Mouse (Mus musculus) CH12.LX (cell line): ENCODE data around the gene Cib2. TPM values are rescaled to one million over a fixed set of nuclear protein-coding genes. Genes with fewer than 3 reads are reported as not detected.

Experiments used
- DNase-seq: peaks from one replicate; pipeline ENCODE4 v3.0.0-alpha.2; 2013; ENCODE audit errors: extremely low read depth
- H3K27ac ChIP-seq: 2 replicates; pipeline ENCODE4 v1.5.1; 2012; ENCODE audit warnings: low read depth, mild to moderate bottlenecking, control low read depth, moderate library complexity; ENCODE audit not compliant: insufficient read depth
- H3K27me3 ChIP-seq: replicated peaks from 2 replicates; pipeline ENCODE3; 2012; ENCODE audit warnings: inconsistent platforms
- H3K36me3 ChIP-seq, 2 experiments: replicated peaks in 1 of 2; 2 replicates each; pipeline versions ENCODE3 to v1.6.1; 2012; ENCODE audit warnings: inconsistent platforms in 1 of 2, low read length in 1 of 2, mild to moderate bottlenecking in 1 of 2, mixed read lengths in 1 of 2, moderate library complexity in 1 of 2; ENCODE audit not compliant: control insufficient read depth in 1 of 2, insufficient read depth in 1 of 2
- H3K4me1 ChIP-seq, 2 experiments: 2 replicates each; pipeline ENCODE4 v1.6.1; 2012; ENCODE audit warnings: inconsistent platforms in 1 of 2, moderate library complexity in 1 of 2; ENCODE audit not compliant: insufficient read depth in 2 of 2, control insufficient read depth in 1 of 2
- H3K4me2 ChIP-seq: 2 replicates; pipeline ENCODE4 v1.6.1; 2012; ENCODE audit warnings: low read depth, mild to moderate bottlenecking, control low read depth; ENCODE audit not compliant: poor library complexity, insufficient read depth, severe bottlenecking
- H3K4me3 ChIP-seq, 3 experiments: fragments of 150-350 bp in 1 of 3; sonication (generic) in 1 of 3; replicated peaks in 1 of 3; 2 replicates each; pipeline versions ENCODE3 to v1.5.1; 2011 to 2012; ENCODE audit warnings: low read depth in 2 of 3, low read length in 2 of 3, mild to moderate bottlenecking in 2 of 3, moderate library complexity in 2 of 3, control low read depth in 1 of 3, improper control_type of control experiment in 1 of 3, inconsistent platforms in 1 of 3, mixed read lengths in 1 of 3; ENCODE audit not compliant: poor library complexity in 1 of 3
- H3K79me2 ChIP-seq: replicated peaks from 2 replicates; pipeline ENCODE4 v1.6.1; 2012; ENCODE audit warnings: mild to moderate bottlenecking, moderate library complexity; ENCODE audit not compliant: control insufficient read depth, poor library complexity, insufficient read depth, severe bottlenecking; ENCODE audit errors: extremely low read depth
- H3K9ac ChIP-seq: 2 replicates; pipeline ENCODE4 v1.6.1; 2012; ENCODE audit warnings: low read depth, mild to moderate bottlenecking, control low read depth, moderate library complexity; ENCODE audit not compliant: insufficient read depth
- H3K9me3 ChIP-seq: replicated peaks from 2 replicates; pipeline ENCODE3; 2012; ENCODE audit warnings: low read length, inconsistent platforms, mixed read lengths
- BHLHE40 ChIP-seq: IDR thresholded peaks from 2 replicates; pipeline ENCODE4 v1.6.1; 2011; ENCODE audit warnings: mild to moderate bottlenecking, low read depth, low read length, improper control_type of control experiment
- CHD2 ChIP-seq: IDR thresholded peaks from 2 replicates; pipeline ENCODE4 v1.6.1; 2011; ENCODE audit warnings: low read length, improper control_type of control experiment
- E2F4 ChIP-seq: IDR thresholded peaks from 2 replicates; pipeline ENCODE4 v1.6.1; 2011; ENCODE audit warnings: low read depth, low read length, improper control_type of control experiment; ENCODE audit not compliant: insufficient replicate concordance
- EP300 ChIP-seq: IDR thresholded peaks from 2 replicates; pipeline ENCODE4 v1.6.1; 2011; ENCODE audit warnings: low read length, improper control_type of control experiment
- ETS1 ChIP-seq: conservative IDR thresholded peaks from 2 replicates; pipeline ENCODE4 v1.6.1; 2012; ENCODE audit warnings: low read depth, mild to moderate bottlenecking, inconsistent platforms, low read length, improper control_type of control experiment, moderate library complexity
- HCFC1 ChIP-seq: IDR thresholded peaks from 2 replicates; pipeline ENCODE4 v1.6.1; 2012; ENCODE audit warnings: low read depth, mild to moderate bottlenecking, inconsistent platforms, low read length, improper control_type of control experiment
- JUN ChIP-seq: IDR thresholded peaks from 2 replicates; pipeline ENCODE4 v1.6.1; 2011; ENCODE audit warnings: low read depth, mild to moderate bottlenecking, low read length, improper control_type of control experiment, moderate library complexity; ENCODE audit not compliant: insufficient read depth
- JUND ChIP-seq: conservative IDR thresholded peaks from 2 replicates; pipeline ENCODE4 v1.6.1; 2011; ENCODE audit warnings: low read depth, low read length, improper control_type of control experiment
- KAT2A ChIP-seq: IDR thresholded peaks from 2 replicates; pipeline ENCODE4 v1.6.1; 2012; ENCODE audit warnings: low read length, improper control_type of control experiment, inconsistent platforms; ENCODE audit not compliant: insufficient replicate concordance
- MAFK ChIP-seq: IDR thresholded peaks from 2 replicates; pipeline ENCODE4 v1.6.1; 2011; ENCODE audit warnings: low read length, improper control_type of control experiment; ENCODE audit not compliant: insufficient replicate concordance
- MAX ChIP-seq: IDR thresholded peaks from 2 replicates; pipeline ENCODE4 v1.6.1; 2011; ENCODE audit warnings: low read length, improper control_type of control experiment
- MAZ ChIP-seq: IDR thresholded peaks from 2 replicates; pipeline ENCODE4 v1.6.1; 2012; ENCODE audit warnings: low read depth, mild to moderate bottlenecking, inconsistent platforms, low read length, improper control_type of control experiment, moderate library complexity
- MEF2A ChIP-seq: IDR thresholded peaks from 2 replicates; pipeline ENCODE4 v1.6.1; 2014; ENCODE audit warnings: low read depth, mild to moderate bottlenecking, inconsistent platforms, low read length, improper control_type of control experiment, borderline replicate concordance
- MXI1 ChIP-seq: IDR thresholded peaks from 2 replicates; pipeline ENCODE4 v1.6.1; 2011; ENCODE audit warnings: mild to moderate bottlenecking, low read depth, low read length, improper control_type of control experiment
- MYC ChIP-seq: IDR thresholded peaks from 2 replicates; pipeline ENCODE4 v1.6.1; 2011; ENCODE audit warnings: low read depth, mild to moderate bottlenecking, improper control_type of control experiment, low read length
- NELFE ChIP-seq: IDR thresholded peaks from 2 replicates; pipeline ENCODE4 v1.6.1; 2011; ENCODE audit warnings: low read depth, low read length, improper control_type of control experiment
- NRF1 ChIP-seq: IDR thresholded peaks from 2 replicates; pipeline ENCODE4 v1.6.1; 2014; ENCODE audit warnings: low read depth, mild to moderate bottlenecking, inconsistent platforms, low read length, improper control_type of control experiment, moderate library complexity
- PAX5 ChIP-seq: IDR thresholded peaks from 2 replicates; pipeline ENCODE4 v1.6.1; 2012; ENCODE audit warnings: low read length, inconsistent platforms, mixed read lengths
- POLR2A ChIP-seq: IDR thresholded peaks from 2 replicates; pipeline ENCODE4 v1.6.1; 2011; ENCODE audit warnings: low read depth, mild to moderate bottlenecking, improper control_type of control experiment, low read length
- POLR2AphosphoS2 ChIP-seq: IDR thresholded peaks from 2 replicates; pipeline ENCODE4 v1.6.1; 2011; ENCODE audit warnings: low read depth, low read length, improper control_type of control experiment
- SIN3A ChIP-seq: IDR thresholded peaks from 2 replicates; pipeline ENCODE4 v1.6.1; 2012; ENCODE audit warnings: low read length, improper control_type of control experiment, inconsistent platforms
- TCF12 ChIP-seq: IDR thresholded peaks from 2 replicates; pipeline ENCODE4 v1.6.1; 2014; ENCODE audit warnings: low read depth, mild to moderate bottlenecking, inconsistent platforms, low read length, improper control_type of control experiment
- ZMIZ1 ChIP-seq: IDR thresholded peaks from 2 replicates; pipeline ENCODE4 v1.6.1; 2012; ENCODE audit warnings: low read depth, mild to moderate bottlenecking, inconsistent platforms, low read length, improper control_type of control experiment
- ZNF384 ChIP-seq: IDR thresholded peaks from 2 replicates; pipeline ENCODE4 v1.6.1; 2012; ENCODE audit warnings: low read depth, low read length, improper control_type of control experiment, inconsistent platforms
- dilution Hi-C: fragments of 300-500 bp; cut with MboI; formaldehyde crosslinking; loops from 2 replicates; pipeline ENCODE4 v1.14.3; 2020; ENCODE audit warnings: low sequenced_read_pairs; ENCODE audit not compliant: extremely low pct_unique_long_range_greater_than_20kb, extremely low pct_ligation_motif_present
- in situ Hi-C: fragments of 300-500 bp; cut with MboI; formaldehyde crosslinking; loops from 3 replicates; pipeline ENCODE4 v1.14.3; 2019; ENCODE audit warnings: low sequenced_read_pairs, low pct_ligation_motif_present, low pct_unique_long_range_greater_than_20kb, mixed read lengths
- polyA plus RNA-seq: library from polyadenylated mRNA; unstranded; fragments of >175 nt; gene quantifications from 2 replicates; pipeline ENCODE4 v1.2.1, GENCODE M21; 2012; ENCODE audit warnings: low read depth; ENCODE audit not compliant: insufficient read length
- total RNA-seq, 2 experiments: library from RNA; depleted of rRNA; stranded (reverse); fragments of 300-350 nt in 1 of 2; fragments of >200 nt in 1 of 2; gene quantifications; 2 replicates each; pipeline ENCODE4 v1.2.3; 2012 to 2014

Gene Cib2
- total and polyA plus RNA-seq, 3 experiments, result 2.1 to 3.5 (median 3.4) TPM

DNA sequence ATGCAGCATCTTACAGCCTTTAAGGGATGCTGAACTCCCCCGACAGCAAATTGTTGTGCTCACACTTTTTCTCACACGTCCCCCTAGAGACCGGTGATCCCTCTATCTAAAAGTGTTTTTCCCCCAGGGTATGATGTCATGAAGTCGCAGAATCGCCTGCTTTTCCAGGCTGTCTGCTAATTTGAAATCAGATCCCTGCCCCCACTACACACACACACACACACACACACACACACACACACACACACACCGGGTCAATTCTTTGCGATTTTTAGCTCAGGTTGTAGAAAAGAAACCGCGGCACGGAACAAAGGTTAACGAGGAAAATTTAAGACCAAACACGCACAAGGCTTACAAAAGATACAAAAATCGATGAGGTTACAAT is 57.9 kb downstream of the Cib2 start:
- peaks cover 0 to 3% of the 10 kb centered on the region in 2 experiments for H3K36me3 ChIP-seq
- no peaks in the 10 kb centered on the region for H3K27me3 ChIP-seq
- dilution Hi-C loops, result no loop called here
- no peak overlapping the region for H3K27ac ChIP-seq
- H3K79me2 ChIP-seq, result peaks cover 11% of the 10 kb centered on the region
- peaks cover 3 to 25% of the 10 kb centered on the region in 2 experiments for H3K4me1 ChIP-seq
- no peaks in the 10 kb centered on the region for H3K9me3 ChIP-seq
- in situ Hi-C loops, result no loop called here
- TF ChIP-seq CHD2, result peak; percentile 74; the same call in 1 of the 2 replicates
- 0 out of 2 replicates have a peak, but pooled peaks have one; percentile 5 for TF ChIP-seq EP300
- TF ChIP-seq ETS1, result peak; percentile 82
- no peak for TF ChIP-seq NRF1
- TF ChIP-seq MEF2A, result peak; percentile 57; the same call in 1 of the 2 replicates
- peak; percentile 49; the same call in 1 of the 2 replicates for TF ChIP-seq BHLHE40
- TF ChIP-seq KAT2A, result no peak
- peak overlapping the region; percentile 10 to 94 (median 82) for H3K4me3 ChIP-seq
- H3K4me2 ChIP-seq, result peak overlapping the region; percentile 79
- DNase-seq, result no peak
- H3K9ac ChIP-seq, result 0 out of 2 replicates have a peak overlapping the region, but pooled peaks have one; percentile 7

DNA sequence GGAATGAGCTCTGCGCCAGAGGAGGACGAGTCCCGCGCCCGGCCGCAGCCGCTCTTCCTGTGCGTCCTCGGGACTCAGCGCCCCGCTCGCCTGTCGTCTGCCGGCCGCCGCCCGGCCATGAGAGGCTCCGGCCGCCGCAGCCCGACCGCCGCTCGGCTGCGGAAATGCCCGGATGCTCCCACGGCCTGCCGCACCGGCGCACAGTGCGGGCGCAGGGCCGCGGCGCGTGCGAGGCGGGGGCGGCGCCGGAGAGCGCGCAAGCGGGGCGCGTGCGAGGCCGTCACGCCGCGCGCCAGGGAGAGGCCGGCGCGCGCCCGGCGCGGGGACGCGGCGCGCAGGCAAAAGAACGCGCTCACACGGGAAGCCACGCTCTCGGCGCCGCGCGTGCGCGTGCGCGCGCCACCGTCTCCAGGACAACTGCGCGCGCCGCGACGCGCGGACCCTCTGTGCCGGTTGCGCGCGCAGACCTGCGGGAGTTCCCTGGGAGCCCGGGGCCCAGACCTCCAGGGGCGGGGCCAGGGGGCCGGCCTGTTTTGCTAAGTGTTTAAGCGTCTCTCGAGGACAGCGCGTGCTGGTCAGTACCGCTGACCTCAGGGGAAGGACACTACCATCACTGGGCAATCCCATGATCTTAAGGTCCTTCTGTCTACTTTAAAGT is 58.4 kb downstream of the Cib2 start, which contains the start of gene Dmxl2:
Gene Dmxl2 (minus strand): TSS at position 174 of the 658 bp plus-strand sequence.
- in situ Hi-C loops, result no loop called here
- peak within 1 kb of the TSS; percentile 59 for H3K27ac ChIP-seq

More for the DNA sequence above, 58.4 kb downstream of the Cib2 start, which contains the start of gene Dmxl2:
- peaks cover 0 to 3% of the 10 kb centered on the region in 2 experiments for H3K36me3 ChIP-seq
- H3K9me3 ChIP-seq, result no peaks in the 10 kb centered on the region
- DNase-seq, result peak; percentile 89
- dilution Hi-C loops, result no loop called here
- TF ChIP-seq MAFK (no peak), MXI1 (peak; percentile 79), KAT2A (no peak), MYC (no peak; the same call in 1 of the 2 replicates), MAX (peak; percentile 59; the same call in 1 of the 2 replicates), PAX5 (no peak), JUND (no peak), POLR2AphosphoS2 (no peak), JUN (no peak), NELFE (no peak), ZMIZ1 (no peak), BHLHE40 (no peak), ZNF384 (no peak), HCFC1 (no peak), TCF12 (peak; percentile 13; the same call in 1 of the 2 replicates), POLR2A (peak; percentile 28; the same call in 1 of the 2 replicates), MEF2A (no peak), NRF1 (peak; percentile 89), MAZ (no peak), E2F4 (no peak), SIN3A (no peak; the same call in 1 of the 2 replicates)
- peak within 1 kb of the TSS; percentile 59 to 94 (median 82) for H3K4me3 ChIP-seq
- H3K4me2 ChIP-seq, result peak within 1 kb of the TSS; percentile 79
- peaks cover 11% of the 10 kb centered on the region for H3K79me2 ChIP-seq
- H3K9ac ChIP-seq, result peak within 1 kb of the TSS; percentile 86
- no peaks in the 10 kb centered on the region for H3K27me3 ChIP-seq
- peaks cover 3 to 25% of the 10 kb centered on the region in 2 experiments for H3K4me1 ChIP-seq
